Mouse (Mus musculus) cerebellum, adult 8-10 months (tissue): ENCODE results near the gene Cst3.

Experiments
- DNase-seq: peaks from one replicate; pipeline ENCODE4 v3.0.0; 2022

Gene Cst3

GRCm38 (mm10) chr2:148875335-148875811, at the start of gene Cst3:
Gene Cst3, minus strand, starts transcription at chr2:148875692.
- DNase-seq = peak; percentile 82

DNA sequence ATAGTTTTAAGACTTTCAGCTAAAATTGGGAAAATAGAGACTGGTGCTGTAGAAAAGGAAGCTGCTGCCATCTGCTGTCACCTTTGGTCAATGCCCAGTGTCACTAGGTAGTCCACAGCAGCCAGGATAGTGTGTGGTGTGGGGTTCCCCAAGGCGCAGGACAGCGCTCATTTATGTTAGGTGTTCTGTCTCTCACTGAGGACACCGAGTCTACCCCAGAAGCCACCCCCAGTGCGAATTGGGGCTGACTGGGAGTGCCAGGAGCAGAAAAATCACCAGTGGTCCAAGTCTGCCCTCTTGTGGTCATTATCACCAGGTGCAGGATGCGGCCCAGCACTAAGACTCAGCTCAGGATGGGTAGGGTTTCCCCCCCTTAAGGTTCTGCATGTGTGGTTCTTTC, 26.8 kb upstream of the Cst3 start:
- peak; percentile 58 for DNase-seq

DNA sequence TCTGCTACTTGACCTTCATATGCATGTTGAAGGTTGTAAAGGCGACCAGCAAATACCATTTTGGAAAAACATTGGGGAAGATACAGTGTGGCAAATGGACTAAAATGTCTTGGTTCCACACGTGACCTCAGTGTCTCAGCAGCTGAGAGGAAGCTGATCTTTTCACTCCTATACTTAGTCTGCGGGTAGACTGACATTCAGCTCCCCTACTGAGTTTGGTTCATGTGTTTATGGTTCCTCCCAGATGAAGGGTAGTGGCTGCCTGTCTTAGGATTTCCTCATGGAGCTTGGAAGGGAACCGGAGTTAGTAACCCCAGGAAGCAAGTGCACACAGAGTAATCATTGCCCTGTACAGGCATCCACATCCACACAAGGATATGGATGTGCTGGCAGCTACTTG, 24.8 kb upstream of the Cst3 start:
- no peak for DNase-seq

DNA sequence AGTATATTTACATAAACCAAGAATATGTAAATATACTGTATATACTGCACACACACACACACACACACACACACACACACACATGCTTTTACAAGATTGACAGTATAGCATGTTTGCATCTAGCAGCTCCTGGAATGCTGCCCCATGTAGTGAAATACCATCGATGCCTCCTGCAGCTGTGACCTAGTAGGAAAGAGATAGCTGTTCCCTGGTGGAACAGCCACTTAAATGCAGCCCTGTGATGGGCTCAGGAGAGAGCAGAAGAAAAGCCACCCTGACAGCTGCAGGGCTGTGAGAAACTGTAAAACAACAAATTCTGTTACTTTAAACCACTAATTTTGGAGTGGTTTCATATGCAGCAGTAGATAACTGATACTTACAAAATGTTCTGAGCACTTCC, 20.7 kb upstream of the Cst3 start:
- no peak for DNase-seq

DNA sequence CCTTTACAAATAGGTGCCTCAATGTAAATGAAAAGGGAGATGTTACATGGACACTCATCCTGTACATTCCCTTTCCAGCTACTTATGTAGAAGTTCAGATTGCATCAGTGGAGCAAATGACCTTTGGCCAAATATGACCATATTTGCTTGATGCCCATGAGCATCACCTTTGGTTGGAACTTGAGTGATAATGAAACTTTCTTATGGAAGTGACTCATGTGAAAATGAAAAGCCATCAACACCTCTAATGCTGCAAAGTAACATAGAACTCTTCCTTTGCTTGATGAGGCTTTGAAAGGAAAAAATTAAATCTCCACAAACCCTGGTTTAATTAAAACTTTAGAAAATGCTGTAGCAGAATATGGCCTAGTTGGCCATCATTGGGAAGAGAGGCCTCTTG, 17.6 kb upstream of the Cst3 start:
- no peak for DNase-seq

GRCm38 (mm10) chr2:148890021-148890851, 14.7 kb upstream of the Cst3 start:
- no peak for DNase-seq

GRCm38 (mm10) chr2:148889331-148890010, 14.0 kb upstream of the Cst3 start:
- no peak for DNase-seq

DNA sequence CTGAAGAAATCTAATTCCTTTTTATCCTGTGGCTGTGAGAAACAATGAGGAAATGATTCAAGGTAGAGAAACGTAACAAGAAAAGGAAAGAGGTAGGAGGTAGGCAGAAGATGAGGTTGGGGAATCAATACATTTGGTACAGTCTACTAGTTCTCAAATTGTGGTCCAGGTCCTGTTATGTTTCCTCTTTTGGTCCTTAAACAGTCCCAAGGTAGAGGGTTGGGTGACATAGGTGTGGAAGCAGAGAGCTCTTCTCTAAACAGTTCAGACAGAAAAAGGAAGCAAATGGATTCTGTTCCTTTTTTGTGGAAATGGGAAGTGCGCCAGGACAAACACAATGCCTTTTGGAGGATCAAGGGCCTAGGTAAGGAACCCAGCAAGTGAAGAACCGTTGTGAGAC, 13.4 kb upstream of the Cst3 start:
- DNase-seq = no peak

DNA sequence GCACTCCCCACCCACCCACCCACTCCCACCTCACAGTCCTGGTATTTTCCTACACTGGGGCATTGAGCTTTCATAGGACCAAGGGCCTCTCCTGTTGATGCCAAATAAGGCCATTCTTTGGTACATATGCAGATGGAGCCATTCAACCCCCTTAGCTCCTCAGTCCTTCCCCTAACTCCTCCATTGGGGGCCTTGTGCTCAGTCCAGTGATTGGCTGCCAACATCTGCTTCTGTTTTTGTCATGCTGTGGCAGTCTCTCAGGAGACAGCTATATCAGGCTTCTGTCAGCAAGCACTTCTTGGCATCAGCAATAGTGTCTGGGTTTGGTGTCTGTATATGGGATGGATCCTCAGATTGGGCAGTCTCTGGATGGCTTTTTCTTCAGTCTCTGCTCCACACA, 9.2 kb upstream of the Cst3 start:
- no peak for DNase-seq

DNA sequence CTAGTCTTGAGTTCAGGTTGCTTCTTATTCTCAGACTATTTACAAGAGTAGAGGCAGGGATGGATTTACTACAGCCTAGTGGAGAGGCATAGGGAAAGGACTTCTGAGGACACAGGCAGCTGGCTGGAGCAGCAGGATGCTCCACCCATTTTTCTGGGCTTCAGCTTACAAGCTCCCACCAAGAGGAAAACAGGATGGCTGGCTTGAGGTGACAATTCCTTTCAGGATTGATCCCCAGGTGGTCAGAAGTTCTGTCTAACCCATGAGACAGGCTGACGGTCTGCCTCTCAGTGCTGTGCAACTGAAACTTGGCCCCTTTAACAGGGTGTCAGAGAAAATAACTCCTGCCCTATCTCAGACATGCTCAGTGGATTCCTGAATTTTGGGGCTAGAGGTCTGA, 3.7 kb upstream of the Cst3 start:
- DNase-seq = no peak

- DNase-seq = no peak
These were observed 3.2 kb upstream of the Cst3 start for GRCm38 (mm10) chr2:148878641-148879130.

DNA sequence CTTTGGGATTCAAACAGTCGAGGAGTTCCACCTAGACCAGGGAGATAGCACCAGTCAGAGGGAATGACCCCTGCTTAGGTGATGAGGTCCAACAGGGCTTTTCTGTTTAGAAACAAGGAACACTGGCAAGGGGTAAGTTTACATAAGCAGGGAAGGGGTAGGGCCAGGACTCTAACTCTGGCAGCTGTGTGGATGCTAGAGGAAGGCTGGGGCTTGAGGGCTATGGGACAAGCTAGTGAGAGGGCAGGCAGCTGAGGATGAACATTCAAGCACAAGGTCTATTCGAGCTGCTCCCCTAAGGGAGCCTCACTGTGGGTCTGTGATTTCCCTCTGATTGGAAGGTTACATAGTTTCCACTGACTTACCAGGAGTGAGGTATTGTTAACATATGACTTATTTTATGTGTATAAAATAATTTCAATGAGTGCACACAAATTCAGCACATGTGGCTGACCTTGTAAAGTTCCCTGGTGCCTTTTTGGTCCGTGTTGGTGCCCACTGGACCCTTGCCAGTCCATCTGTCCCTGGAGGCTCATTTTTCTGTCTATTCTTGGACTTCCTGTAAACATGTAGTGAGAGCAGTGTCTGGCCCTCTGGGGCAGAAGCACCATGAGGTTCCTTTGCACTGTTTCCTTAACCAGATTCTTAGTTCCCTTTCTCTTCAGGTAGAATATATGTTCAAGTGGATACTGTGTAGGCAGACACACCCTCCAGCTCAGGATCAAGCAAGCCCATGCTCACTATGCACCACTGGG, 1.7 kb upstream of the Cst3 start:
- DNase-seq = no peak

GRCm38 (mm10) chr2:148874617-148875334, 716 bp downstream of the Cst3 start:
- DNase-seq = peak; percentile 21

GRCm38 (mm10) chr2:148874224-148874616, 1.3 kb downstream of the Cst3 start:
- no peak for DNase-seq

DNA sequence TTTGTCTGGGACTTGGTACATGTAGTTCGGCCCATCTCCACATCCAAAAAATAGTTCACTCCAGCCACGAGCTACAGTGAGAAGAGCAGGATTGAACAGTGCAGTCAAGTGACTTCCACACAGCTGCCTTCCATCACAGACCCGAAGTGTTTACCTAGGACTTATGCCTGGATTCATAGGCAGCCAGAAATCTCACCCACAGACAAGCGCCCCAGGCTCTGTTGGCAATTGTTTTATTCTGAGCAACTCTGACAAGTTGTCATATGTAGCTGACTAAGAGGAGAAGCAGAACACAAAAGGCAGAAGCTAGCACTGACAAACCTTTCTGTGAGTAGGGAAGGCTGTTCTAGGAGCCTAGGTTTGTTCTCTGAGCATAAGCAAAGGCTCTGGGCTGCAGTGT, 2.6 kb downstream of the Cst3 start:
- DNase-seq = no peak

GRCm38 (mm10) chr2:148870526-148870925, 5.0 kb downstream of the Cst3 start:
- no peak for DNase-seq

DNA sequence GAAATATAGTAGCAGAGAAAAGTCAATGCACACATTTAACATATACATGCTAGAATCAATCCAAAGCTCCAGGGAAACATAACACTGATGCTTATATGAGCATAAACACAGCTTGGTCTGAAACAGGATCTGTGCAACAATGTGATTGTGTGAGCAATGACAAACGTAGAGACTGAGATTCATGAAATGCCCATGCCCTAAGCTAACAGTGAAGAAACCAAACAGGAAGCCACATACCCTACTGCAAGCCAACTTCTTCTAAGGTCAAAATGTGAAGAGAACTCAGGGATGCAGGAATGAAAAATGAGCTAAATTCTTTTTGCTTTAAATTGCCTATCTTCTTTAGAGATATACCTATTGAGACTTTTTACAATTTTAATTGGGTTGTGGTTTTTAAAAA, 6.5 kb downstream of the Cst3 start:
- DNase-seq = no peak

GRCm38 (mm10) chr2:148864966-148865365, 10.5 kb downstream of the Cst3 start, which contains the start of gene 9230104L09Rik:
Gene 9230104L09Rik, minus strand, starts transcription at chr2:148865038.
- DNase-seq = no peak

GRCm38 (mm10) chr2:148861693-148862092, 13.8 kb downstream of the Cst3 start:
- no peak for DNase-seq

- no peak for DNase-seq
These were observed 14.5 kb downstream of the Cst3 start for GRCm38 (mm10) chr2:148860993-148861392.

DNA sequence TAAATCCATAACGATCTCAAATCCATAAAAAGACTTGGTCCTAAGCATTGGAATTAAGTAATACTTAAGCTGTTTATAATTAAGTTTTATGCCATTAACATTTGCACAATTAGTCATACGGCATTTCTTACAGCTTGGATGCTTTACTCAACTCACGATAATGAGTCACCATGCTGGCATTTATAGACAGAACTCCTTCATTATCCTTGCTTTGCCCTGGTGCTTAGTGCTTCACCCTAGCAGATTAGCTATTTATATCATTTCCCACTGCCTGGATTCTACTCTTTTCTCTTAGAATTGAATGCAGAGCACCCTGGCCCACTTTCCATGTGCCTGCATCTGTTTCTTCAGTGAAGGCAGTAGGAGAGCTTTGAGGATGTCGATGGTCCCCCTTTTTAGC, 18.0 kb downstream of the Cst3 start:
- DNase-seq = no peak

DNA sequence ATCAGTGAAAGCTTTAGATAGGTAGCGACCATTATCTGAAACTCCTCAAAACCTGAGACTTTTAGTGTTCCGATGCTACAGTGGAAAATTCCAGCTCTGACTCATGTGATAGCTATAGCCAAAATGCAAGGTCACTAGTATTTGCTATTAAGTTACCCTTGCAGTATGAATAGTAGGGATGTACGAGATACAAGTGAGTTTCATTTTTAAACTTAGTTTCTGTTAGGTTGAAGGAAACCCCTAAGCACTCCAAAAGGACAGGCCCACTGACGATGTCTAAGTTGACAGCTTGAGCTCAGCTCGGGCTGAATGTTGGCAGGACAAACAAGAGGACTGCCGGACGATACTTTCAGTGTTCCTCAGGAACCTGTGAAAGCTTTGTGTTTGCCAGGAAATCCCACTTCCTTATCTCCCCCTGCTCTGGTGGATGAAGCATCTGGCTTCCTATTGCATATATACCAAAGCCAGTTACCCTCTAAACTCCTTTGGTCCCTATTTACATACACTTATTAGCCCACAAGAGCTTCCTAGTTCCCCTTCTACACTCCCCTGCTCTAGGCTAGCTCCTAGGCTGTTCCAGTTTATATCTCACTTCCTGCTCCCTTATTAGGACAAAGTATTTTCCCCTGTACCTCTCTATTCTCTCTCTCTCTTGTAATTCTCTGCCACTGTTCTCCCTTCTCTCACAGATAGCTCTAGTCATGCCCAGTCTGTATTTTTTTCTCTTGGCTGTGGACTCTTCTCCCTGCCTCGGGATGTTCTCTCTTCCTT, 18.7 kb downstream of the Cst3 start:
- DNase-seq = no peak
